Mouse (Mus musculus) thymus, adult 2 months (tissue): ENCODE measurements at regions not wholly inside any gene's neighbourhood (a gene's known extent, or its start where the extent isn't known, plus 50 kb on each side); places are given as distances from the start of the nearest gene placed in this dataset.

Experiments used
- CTCF ChIP-seq: fragments of 200-500 bp; IDR thresholded peaks from 2 replicates; pipeline ENCODE4 v1.5.1; 2012; ENCODE audit warnings: mild to moderate bottlenecking, control low read depth, low read length, moderate library complexity, borderline replicate concordance; ENCODE audit not compliant: control insufficient read depth, poor library complexity, insufficient read depth; ENCODE audit errors: extremely low read depth
- POLR2A ChIP-seq: fragments of 200-500 bp; IDR thresholded peaks from 2 replicates; pipeline ENCODE4 v1.6.1; 2012; ENCODE audit warnings: mild to moderate bottlenecking, low read length, control low read depth, moderate library complexity; ENCODE audit not compliant: control insufficient read depth, poor library complexity, insufficient read depth; ENCODE audit errors: extremely low read depth

GRCm38 (mm10) chr6:82854338-82854737 lies 80.1 kb upstream of the Hk2 start:
- no peak for TF ChIP-seq CTCF
- no peak for TF ChIP-seq POLR2A
